Mouse (Mus musculus) liver, postnatal 0 days (tissue): ENCODE data around the gene Scn2a. TPM values are rescaled to one million over a fixed set of nuclear protein-coding genes. Genes with fewer than 3 reads are reported as not detected.
"Not testable (repeated sequence)": the region's sequence is repeated elsewhere in the genome, so short reads cannot be mapped to it uniquely, and the experiment has no call there.

Experiments
- ATAC-seq: fragments of 200-750 bp; cut with Nextera tagmentation; 2 replicates; pipeline ENCODE4 v1.8.0; 2017; ENCODE audit warnings: mild to moderate bottlenecking, moderate library complexity
- DNase-seq: peaks from one replicate; pipeline ENCODE4 v3.0.0-alpha.2; 2016
- H3K27ac ChIP-seq: fragments of 300-500 bp; sonication (generic); 2 replicates; pipeline ENCODE4 v1.5.1; 2014; ENCODE audit warnings: antibody characterized with exemption, moderate library complexity, mild to moderate bottlenecking, low read depth
- H3K27me3 ChIP-seq: fragments of 300-500 bp; sonication (generic); 2 replicates; pipeline ENCODE4 v1.6.1; 2014; ENCODE audit warnings: low read length, control low read depth, mixed read lengths; ENCODE audit not compliant: insufficient read depth
- H3K36me3 ChIP-seq: fragments of 300-500 bp; sonication (generic); replicated peaks from 2 replicates; pipeline ENCODE4 v1.6.1; 2014; ENCODE audit warnings: mild to moderate bottlenecking, control low read depth, low read length, moderate library complexity, mixed read lengths; ENCODE audit not compliant: insufficient read depth
- H3K4me1 ChIP-seq: fragments of 300-500 bp; sonication (generic); 2 replicates; pipeline ENCODE4 v1.6.1; 2014; ENCODE audit warnings: antibody characterized with exemption, mild to moderate bottlenecking, control low read depth; ENCODE audit not compliant: insufficient read depth
- H3K4me2 ChIP-seq: fragments of 300-500 bp; sonication (generic); 2 replicates; pipeline ENCODE4 v1.6.1; 2014; ENCODE audit warnings: low read depth, mild to moderate bottlenecking, low read length, moderate library complexity, mixed read lengths
- H3K4me3 ChIP-seq: fragments of 300-500 bp; sonication (generic); 2 replicates; pipeline ENCODE4 v1.5.1; 2014; ENCODE audit warnings: low read depth, low read length
- H3K9ac ChIP-seq: fragments of 300-500 bp; sonication (generic); replicated peaks from 2 replicates; pipeline ENCODE4 v1.6.1; 2014; ENCODE audit warnings: mild to moderate bottlenecking, moderate library complexity
- H3K9me3 ChIP-seq: fragments of 300-500 bp; sonication (generic); 2 replicates; pipeline ENCODE4 v1.6.1; 2016; ENCODE audit warnings: mild to moderate bottlenecking, control low read depth, low read length, mixed read lengths
- CTCF ChIP-seq: sonication (generic); IDR thresholded peaks from 2 replicates; pipeline ENCODE4 v1.5.1; 2016; ENCODE audit warnings: antibody characterized with exemption, low read depth
- EP300 ChIP-seq: IDR thresholded peaks from 2 replicates; pipeline ENCODE4 v1.6.1; 2016; ENCODE audit warnings: antibody characterized with exemption, low read depth, mild to moderate bottlenecking
- WGBS: fragments of 180-500 bp; shearing (Covaris S2); extraction: QIAGEN DNeasy Blood & Tissue Kit; methylation state at CpG from one replicate; pipeline ENCODE4 v1.1.7; 2014; ENCODE audit not compliant: insufficient replicate concordance; 5-methylcytosine and 5-hydroxymethylcytosine counted together
- polyA plus RNA-seq: library from polyadenylated mRNA; unstranded; fragments of >200 nt; fragmentation: Nextera tagmentation; extraction: Ambion mirVana; gene quantifications from 2 replicates; pipeline ENCODE4 v1.2.1, GENCODE M21; 2015

The Scn2a gene
- polyA plus RNA-seq, 1 experiment from 2014 or later: 0.02 TPM

- H3K4me2 ChIP-seq: no peak overlapping the region
- no peak overlapping the region for H3K9ac ChIP-seq
- DNase-seq: no peak
- no peak for TF ChIP-seq EP300
- no peak for TF ChIP-seq CTCF
- H3K27ac ChIP-seq: no peak overlapping the region
- no peaks in the 10 kb centered on the region for H3K27me3 ChIP-seq
- H3K36me3 ChIP-seq: no peaks in the 10 kb centered on the region
- H3K4me3 ChIP-seq: no peak overlapping the region
- WGBS: 79% methylated on average over 6 of the region's 6 CpGs
- H3K4me1 ChIP-seq: no peaks in the 10 kb centered on the region
- H3K9me3 ChIP-seq: no peaks in the 10 kb centered on the region
- ATAC-seq: no peak
Measured at GRCm38 (mm10) chr2:65806556-65806955, 186.0 kb downstream of the Scn2a start.

- not testable (repeated sequence) for H3K27me3 ChIP-seq, DNase-seq, H3K9ac ChIP-seq, H3K9me3 ChIP-seq, H3K4me3 ChIP-seq, H3K27ac ChIP-seq, H3K36me3 ChIP-seq, H3K4me1 ChIP-seq, ATAC-seq, H3K4me2 ChIP-seq
- WGBS: 92% methylated on average over 6 of the region's 6 CpGs
Measured at GRCm38 (mm10) chr2:65811203-65811602, 190.6 kb downstream of the Scn2a start.

Other genes with a start within 250 kb of the Scn2a start
- 0.05 and 0.12 TPM in 2 replicates for gene Scn3a, start 53.1 kb upstream of the Scn2a start, polyA plus RNA-seq
- not detected in 2 replicates for gene Csrnp3, start 225.0 kb downstream of the Scn2a start, polyA plus RNA-seq